Mouse (Mus musculus): Measurements from ENCODE around the gene Sipa1l2. TPM values are rescaled to one million over a fixed set of nuclear protein-coding genes. Genes with fewer than 3 reads are reported as not detected.

Gene Sipa1l2
- total RNA-seq, 4 experiments from 2014 or later: 41.6 to 49.5 (median 44.5) TPM

DNA sequence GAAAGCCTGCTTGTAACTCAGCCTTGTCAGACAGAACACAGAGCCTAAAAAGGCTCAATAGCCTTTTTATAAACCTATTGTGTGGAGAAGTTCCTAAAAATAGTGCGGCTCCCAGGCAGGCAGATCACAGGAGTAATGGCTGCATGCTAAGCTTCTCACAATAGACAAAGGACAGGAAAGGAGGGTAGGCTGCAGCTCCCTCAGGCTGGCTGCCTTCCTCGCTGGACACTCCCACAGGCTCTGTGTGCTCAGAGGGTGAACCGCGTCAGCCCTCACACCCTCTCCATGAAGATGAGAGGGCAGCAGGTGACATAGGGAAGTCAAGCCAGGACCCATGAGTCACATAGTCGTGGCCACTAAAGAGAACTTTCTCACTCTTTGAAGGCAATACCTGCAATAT, 55.7 kb downstream of the Sipa1l2 start:
- peak; percentile 70 for DNase-seq (ENCODE audit: low spot score)

DNA sequence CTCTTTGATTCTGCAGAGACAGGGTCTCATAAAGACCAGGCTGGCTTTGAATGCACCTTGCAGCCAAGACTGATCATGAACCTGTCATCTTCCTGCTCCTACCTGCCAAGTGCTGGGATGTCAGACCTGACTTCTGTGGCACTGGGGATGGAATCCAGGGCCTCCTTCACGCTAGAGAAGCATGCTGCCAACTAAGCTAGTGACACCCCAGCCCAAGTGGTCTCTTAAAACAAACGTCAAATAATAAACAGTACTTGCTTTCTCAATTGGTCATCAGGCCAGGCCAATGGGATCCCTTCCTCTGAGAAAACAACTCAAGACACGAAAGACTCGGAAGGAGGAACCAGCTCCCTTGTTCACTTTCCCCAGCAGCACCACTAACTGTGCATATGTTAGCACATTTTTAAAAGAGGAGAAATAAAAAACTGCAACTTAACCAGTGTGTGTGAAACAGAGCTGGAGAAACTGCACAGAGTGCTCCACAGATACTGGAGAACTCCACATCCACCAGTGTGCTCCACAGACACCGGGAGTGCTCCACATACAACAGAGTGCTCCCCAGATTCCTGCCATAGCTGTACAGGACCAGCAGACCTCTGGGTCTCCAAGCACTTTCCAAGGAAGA, 56.3 kb downstream of the Sipa1l2 start:
- DNase-seq (ENCODE audit: low spot score): no peak

DNA sequence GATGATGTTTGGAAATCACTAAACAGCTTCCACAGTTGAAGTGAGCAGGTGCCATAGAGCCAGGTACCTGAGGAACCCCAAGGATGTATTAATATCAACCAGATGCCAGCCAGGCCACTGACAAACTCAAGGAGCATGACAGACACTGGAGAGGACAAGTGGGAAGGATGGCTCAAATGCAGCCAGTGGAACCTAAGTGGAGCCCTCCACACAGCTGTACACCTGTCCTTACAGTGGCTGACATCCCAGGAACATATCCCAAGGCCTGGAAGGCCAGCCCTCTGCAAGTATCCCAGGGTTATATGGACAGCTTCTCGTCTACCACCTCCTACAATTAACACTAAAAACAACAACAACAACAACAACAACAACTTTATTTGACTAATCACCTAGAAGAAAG, 57.0 kb downstream of the Sipa1l2 start:
- DNase-seq (ENCODE audit: low spot score): no peak

DNA sequence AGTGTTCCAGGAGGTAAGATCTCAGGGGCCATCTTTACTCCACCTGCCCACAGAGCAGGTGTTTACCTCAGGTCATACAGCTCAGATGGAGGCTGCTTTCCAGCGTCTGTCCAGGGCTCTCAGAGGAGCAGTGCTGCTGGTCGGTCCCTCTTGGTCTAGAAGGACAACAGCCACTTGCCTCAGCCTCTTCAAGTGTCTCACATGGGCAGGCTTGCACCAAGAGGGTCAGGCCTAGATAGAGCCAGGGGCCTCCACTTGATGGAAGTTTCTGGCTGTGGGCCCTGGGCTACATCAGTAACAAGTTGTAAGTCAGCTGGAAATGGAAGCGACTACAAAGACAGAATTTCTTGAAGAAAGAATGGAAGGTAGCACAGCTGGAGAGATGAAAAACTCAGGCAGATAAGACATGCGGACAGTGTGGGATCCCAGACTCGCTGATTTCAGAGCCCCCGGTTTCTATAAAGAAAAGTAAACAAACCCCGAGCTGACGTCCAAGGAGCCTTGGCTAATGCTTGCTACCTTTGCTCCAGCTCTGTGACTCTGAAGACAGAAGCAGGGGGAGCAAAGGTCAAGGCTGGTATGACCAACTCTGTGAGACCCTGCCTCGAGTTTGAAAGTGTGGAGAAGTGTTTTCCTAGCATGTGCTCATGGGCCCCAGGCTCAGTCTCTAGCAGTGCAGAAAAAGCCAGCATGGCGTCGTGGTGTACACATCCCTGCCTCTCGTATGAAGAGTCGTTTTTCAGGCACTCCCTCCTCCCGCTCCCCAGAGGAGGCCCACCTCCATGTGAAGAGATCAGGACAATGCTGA, 58.5 kb downstream of the Sipa1l2 start:
- no peak for DNase-seq (ENCODE audit: low spot score)

DNA sequence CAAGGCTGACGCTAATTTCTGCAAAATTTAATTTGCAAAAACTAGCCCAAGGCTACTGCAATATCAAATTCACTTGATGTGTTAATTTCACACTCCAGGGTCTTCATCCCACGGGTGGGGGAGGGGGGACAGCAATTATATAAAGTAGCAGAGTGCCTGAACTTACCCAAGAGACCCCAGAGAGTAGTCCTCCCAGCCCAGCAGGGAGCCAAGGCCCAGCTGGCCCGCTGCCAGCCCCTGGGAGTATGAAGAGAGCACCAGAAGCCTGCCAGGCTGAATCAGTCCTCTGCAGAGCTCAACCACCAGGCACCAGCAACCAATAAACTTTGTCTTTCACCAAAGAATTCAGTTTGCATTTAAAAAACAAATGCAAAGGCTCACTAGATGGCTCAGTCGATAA, 59.8 kb downstream of the Sipa1l2 start:
- no peak for DNase-seq (ENCODE audit: low spot score)

DNA sequence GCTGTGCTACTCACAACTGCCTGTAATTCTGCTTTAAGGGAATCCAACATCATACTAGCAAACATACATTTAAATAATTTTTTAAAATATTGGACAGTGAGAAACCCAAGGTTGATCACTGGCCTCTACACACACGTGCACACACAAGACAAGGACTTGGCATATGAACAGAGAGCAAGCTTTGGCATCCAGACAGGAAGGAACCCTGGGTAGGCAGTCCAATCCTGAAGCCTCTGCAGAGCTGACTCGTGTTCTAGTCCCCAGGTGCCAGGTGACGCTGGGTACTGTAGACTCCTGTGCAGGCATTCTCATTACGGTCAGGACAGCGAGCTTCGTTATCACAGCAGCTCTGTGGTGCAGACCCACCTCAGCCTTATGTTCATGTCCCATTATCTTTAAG, 60.4 kb downstream of the Sipa1l2 start:
- no peak for DNase-seq (ENCODE audit: low spot score)

DNA sequence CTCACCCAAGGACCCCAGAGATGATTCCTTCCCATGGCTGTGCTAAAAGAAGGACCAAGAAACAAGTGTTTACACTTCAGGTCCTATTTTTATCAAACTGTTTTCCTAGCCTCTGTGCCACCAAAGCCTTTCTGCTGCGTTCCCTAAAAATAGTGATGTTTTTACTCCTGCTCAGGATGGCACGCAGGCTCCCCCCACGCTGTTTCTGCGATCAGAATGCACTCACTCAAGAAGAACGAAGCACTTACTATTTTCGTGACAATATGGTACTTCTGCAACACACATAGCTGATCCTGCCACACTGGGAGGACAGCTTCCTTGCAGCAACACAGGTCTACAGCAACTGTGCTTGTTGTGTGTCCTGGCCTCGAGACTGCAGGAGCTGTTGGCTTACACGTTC, 62.3 kb downstream of the Sipa1l2 start:
- DNase-seq (ENCODE audit: low spot score): no peak

DNA sequence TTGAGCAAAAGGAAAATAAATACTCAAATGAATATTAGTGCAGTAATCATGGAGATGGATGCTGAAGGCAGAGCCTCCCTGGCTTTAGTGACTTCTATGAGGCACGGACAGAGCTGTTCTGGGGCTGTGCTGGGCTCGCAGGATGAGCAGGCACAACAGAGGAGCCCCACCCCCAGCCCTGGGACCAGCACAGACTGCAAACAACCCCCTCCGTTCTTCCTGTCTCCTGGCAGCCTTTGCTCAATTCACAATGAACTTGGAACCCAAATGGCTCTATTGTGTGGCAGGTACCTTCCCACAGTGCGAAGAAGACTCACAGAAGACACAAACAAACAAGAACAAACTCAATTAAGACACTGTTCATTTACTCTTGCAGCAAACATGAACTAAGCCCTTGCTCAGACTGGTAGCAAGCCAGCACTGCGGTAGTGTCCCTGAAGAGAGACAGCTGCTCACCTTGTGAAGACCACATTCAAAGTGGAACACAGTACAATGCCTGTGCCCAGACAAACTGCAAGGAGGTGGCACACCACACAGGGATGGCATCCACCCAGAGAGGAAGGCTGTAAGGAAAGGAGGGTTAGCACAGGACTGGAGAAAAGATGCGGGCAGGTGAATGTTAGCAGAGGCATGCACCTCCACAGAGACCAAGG, 64.9 kb downstream of the Sipa1l2 start:
- DNase-seq (ENCODE audit: low spot score): no peak

DNA sequence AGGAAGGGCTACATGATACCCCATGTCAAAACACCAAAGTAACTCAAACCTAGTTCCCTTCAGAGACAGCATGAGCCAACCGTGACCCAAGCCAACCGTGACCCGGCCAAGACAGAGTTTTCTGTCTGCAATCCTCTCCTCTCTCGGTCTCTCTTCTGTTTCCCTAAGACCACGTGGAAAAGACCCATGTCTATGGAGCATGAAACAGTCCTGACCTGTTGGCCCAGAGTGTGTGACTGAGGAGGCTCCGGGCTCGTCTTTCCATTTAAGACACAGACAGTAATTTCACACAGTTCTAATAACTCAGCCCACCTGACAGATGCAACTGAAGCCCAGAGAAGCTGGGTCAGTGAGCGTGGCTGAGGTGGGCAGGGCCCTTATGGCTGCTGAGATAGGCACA, 65.8 kb downstream of the Sipa1l2 start:
- no peak for DNase-seq (ENCODE audit: low spot score)

DNA sequence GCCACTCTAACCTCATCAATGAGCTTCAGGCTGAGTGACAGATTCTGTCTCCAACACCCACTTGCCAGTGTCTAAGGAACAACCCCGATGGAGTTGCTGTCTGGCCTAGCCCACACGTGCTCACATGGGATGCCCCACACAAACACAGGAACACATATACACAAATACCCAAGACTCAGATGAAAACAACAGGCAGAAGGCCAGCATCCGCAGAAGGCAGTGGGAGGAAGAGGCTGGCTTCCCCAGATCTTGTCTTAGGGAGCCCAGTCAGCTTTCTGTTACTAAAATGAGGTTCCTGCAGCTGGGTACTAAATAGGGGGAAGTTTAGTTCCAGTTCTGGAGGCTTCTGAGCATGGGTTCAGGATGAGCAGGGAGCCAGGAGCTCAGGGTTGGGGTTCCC, 66.8 kb downstream of the Sipa1l2 start:
- no peak for DNase-seq (ENCODE audit: low spot score)

DNA sequence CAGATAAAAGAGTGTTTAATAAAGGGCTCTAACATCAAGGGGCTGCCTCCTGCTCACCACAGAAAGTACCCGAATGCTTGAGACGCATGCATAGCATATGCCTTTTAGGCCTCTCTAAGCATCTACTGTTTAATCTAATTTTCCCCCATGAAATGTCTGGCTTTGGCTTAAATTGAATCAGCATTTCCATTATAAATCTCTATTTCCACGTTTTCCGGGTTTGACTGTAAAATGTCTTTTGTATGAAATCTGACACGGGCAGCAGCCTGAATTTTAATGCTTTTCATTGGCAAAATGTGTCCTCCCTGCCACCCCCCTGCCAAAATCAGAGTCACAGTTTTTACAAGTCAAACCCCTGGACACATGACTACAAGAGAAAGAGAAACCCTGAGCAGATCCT, 69.6 kb downstream of the Sipa1l2 start:
- no peak for DNase-seq (ENCODE audit: low spot score)

DNA sequence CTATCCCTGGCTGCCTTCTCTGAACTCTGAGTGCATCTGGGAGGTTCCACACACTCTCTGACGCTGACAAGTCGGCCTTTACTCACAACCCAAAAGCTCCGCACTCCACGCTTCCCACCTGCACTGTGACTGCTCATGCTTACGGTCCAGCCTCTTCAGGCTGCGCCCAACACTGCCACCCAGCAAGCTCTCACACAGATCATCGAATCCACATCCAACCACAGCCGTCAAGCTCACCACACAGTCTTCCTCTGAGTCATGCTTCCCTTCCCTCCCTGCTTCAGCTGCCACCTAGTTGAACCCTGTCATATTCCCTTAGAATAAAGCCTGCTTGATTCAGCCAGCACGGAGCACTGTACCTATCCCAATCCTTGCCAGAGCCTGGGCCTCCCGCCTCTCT, 71.1 kb downstream of the Sipa1l2 start:
- no peak for DNase-seq (ENCODE audit: low spot score)

DNA sequence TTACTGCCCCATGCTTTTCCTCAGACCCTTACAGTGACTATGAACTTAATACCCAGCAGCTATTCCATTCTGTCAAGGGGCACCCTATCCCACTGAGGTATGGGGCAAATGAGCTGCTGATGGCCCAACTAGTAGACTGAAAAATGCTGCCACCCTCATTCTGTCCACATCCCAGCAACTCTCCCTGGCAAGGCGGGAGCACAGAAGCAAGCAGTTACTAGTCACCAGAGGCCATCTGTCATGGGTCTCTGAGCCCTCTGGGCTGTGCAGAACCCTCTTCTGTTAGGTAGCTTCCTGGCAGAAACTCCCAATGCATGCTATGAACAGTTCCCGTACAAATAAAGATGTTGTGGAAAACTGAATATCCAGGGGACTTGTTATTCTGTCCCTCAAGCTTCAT, 74.1 kb downstream of the Sipa1l2 start:
- no peak for DNase-seq (ENCODE audit: low spot score)

DNA sequence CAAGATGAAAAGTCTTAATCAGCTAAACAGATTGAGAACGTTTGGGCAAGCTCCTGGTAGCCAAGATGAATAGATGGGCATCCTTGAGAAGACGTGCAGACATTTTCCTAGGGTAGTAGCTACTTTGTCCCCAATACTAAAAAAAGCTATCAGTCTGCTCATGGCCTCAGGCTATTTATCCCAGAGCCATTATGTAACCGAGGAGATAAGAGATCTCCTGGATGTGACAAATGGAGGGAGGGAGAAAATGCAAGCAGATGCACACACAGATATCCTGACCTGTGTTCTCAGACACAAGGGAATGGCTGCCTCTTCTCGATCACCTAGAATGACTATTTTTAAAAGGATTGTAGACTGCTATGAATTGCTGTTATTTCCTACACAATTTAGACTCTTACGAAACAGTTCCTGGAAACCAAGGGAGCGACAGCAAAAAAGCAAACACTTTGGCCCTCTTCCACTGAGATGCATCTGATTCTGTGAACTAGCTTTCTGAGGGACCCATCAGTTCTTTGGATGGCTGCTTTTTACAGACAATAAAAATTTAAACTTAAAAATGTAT, 76.3 kb downstream of the Sipa1l2 start:
- no peak for DNase-seq (ENCODE audit: low spot score)

DNA sequence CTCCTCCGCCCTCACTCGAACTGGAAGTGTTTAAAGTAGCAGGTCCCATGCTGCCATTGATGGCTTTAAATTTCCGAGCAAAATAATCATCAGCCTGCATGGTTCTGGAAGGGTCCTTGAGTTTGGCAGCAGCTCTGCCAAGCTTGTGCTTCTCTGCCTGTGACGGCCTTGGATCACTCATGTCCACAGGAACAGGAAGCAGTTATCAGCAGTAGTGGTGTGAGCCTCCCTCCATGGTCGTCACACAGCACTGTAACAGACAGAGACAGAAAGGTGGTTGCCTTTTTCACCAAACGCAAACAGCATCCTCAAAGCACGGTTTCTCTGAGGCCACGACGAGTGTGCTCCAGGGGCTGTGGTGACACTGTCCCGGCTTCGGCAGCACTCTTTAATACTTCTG, 77.2 kb downstream of the Sipa1l2 start:
- DNase-seq (ENCODE audit: low spot score): no peak

DNA sequence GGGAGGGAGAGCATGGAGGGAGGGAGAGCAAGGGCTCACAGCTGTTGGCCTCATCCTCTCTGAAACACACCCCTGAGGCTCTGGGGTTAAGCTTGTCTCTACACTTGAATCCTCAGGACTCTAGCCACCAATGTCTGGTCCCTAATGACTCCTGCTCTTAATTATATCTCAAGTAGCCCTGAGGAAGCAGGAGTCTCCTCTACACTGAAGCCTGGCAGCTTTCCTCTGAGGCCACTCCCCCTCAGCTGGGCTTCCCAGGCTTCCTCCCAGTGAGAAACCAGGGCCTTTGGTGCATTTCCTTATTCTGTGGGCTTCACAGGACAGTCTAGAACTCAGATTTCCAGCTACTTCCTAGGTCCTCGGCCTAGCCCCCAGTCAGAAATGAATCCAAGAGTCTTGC, 80.9 kb downstream of the Sipa1l2 start:
- DNase-seq (ENCODE audit: low spot score): peak; percentile 49

DNA sequence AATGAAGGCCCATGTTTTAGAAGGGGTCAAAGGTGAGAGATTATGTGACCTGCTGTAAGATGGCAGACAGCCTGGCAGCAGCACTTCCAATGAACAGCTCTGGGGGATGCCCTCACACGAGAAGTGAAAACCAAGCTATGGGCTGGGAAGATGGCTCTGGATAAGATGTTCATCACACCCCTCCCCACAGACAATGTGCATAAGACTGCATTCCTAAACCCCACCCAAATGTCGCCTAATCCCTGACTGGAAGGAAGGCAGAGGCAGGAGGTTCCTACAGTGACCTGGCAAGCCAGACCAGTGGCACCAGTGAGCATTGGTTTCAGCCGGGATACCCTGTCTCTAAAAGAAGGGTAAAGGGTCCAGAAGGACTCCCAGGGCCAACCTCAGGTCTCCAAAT, 83.9 kb downstream of the Sipa1l2 start:
- no peak for DNase-seq (ENCODE audit: low spot score)

DNA sequence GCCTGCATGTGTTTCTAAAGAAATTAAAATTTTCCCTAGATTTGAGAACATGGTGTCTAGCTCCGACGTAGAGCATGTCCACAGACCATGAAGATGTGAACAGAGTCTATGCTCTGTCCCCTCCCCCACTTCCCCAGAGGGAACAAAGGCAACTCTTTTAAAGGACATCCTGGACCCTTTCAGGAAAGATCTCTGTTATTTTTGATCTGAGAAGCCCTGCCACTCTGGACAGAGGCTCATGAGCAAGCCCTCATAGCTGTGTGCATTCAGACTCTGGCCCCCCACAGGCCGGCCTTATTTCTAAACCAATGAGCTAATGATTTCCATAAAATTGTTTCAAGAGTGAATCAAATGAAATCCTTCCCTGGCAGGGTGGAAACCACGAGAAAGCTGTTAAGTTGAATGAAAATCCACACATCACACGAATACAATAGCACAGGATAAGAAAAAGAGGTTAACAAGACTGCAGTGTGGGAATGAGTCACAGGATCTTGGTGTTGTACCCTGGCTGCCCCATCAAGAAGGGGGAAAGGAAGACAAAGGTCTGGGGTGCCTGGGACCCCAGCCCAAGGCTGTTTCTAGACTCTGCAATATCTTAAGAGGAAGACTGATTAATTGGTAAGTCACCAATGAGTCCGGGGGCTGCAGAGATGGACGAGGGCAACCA, 84.9 kb downstream of the Sipa1l2 start:
- DNase-seq (ENCODE audit: low spot score): no peak

DNA sequence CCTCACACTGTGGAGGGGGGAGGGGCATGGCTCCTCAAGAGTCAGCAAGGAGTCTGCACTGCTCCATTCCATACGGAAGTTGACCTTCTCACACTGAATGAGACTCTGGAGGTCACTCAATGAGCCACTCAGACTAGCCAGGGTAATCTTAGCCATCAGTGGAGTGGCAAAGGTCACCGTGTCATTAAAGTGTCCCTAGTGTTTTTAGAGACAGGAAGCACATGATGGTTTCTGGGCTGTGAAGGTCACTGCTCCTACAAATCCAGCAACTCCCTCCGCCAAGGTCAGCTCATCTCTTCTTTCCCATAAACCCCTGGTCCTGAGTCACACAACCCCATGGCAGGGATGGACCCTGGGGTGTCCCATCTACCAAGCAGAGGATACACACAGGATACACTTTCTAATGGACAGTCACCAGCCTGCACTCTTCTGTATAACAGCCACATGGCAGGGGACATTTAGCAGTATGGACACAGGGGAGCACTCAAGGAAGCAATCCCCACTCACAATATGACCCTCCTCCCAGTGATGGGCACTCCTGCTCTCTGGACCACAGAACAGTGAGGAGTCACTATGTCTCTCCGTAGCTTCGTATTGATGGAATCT, 87.0 kb downstream of the Sipa1l2 start:
- no peak for DNase-seq (ENCODE audit: low spot score)

DNA sequence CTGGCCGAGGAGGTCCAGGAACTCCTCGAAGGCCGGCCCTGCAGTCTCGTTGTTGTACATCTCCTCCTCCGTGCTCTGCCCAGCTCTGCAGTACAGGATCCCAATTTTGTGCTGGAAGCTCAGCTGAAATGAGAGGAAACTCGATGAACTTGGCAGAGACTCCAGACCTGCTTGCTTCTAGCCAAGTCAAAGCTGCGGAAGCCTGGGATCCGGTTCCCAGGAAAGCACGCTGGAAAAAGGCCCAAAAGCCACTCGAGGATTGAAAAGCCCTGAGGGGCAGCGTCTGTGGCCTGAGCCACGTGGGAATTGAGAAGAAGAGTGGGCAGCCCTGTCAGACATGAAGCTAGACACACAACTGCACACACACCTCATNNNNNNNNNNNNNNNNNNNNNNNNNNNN, 94.7 kb downstream of the Sipa1l2 start:
- peak; percentile 79 for DNase-seq (ENCODE audit: low spot score)

DNA sequence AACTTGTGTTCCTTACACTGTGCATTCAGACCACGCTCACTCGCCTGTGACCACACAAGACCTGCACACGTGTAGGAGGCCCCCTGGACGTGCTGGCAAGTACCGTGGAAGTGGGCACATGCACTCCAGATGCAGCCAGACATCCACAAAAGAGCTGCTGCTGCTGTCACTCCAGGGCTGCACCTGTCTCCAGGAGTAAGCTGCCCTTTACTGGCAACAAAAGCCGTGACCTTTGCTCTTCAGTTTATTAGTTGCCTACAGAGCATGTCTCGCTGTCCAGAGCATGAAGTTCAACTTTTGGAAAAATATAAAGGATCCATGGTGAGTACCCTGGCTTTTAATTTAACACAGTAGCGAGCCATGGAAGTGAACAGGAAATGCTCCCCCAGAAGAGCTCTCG, 98.2 kb downstream of the Sipa1l2 start:
- DNase-seq (ENCODE audit: low spot score): no peak
